Mouse (Mus musculus) midbrain, embryonic 12.5 days (tissue): ENCODE results near the gene Rbfox1. TPM values are rescaled to one million over a fixed set of nuclear protein-coding genes. Genes with fewer than 3 reads are reported as not detected.

Source experiments
- ATAC-seq: fragments of 200-750 bp; cut with Nextera tagmentation; 2 replicates; pipeline ENCODE4 v1.8.0; 2017; ENCODE audit warnings: low read depth, moderate TSS enrichment, moderate library complexity; ENCODE audit not compliant: low FRiP score
- H3K27ac ChIP-seq: fragments of 300-500 bp; sonication (generic); replicated peaks from 2 replicates; pipeline ENCODE4 v1.5.1; 2016; ENCODE audit warnings: mild to moderate bottlenecking
- H3K27me3 ChIP-seq: fragments of 300-500 bp; sonication (generic); 2 replicates; pipeline ENCODE4 v1.6.1; 2016; ENCODE audit warnings: mild to moderate bottlenecking
- H3K36me3 ChIP-seq: fragments of 300-500 bp; sonication (generic); 2 replicates; pipeline ENCODE4 v1.6.1; 2016
- H3K4me1 ChIP-seq: fragments of 300-500 bp; sonication (generic); 2 replicates; pipeline ENCODE4 v1.6.1; 2016
- H3K4me2 ChIP-seq: fragments of 300-500 bp; sonication (generic); replicated peaks from 2 replicates; pipeline ENCODE4 v1.6.1; 2016; ENCODE audit warnings: mild to moderate bottlenecking, moderate library complexity
- H3K4me3 ChIP-seq: fragments of 300-500 bp; sonication (generic); 2 replicates; pipeline ENCODE4 v1.5.1; 2016; ENCODE audit warnings: mild to moderate bottlenecking
- H3K9ac ChIP-seq: fragments of 300-500 bp; sonication (generic); replicated peaks from 2 replicates; pipeline ENCODE4 v1.6.1; 2016; ENCODE audit warnings: mild to moderate bottlenecking, moderate library complexity
- H3K9me3 ChIP-seq: fragments of 300-500 bp; sonication (generic); 2 replicates; pipeline ENCODE4 v1.6.1; 2016; ENCODE audit warnings: mild to moderate bottlenecking
- WGBS: fragments of 180-500 bp; shearing (Covaris S2); methylation state at CpG from one replicate; pipeline ENCODE4 v1.1.7; 2016; 5-methylcytosine and 5-hydroxymethylcytosine counted together
- polyA plus RNA-seq: library from polyadenylated mRNA; unstranded; fragments of >200 nt; fragmentation: Nextera tagmentation; extraction: Ambion mirVana; gene quantifications from 2 replicates; pipeline ENCODE4 v1.2.1, GENCODE M21; 2016

The Rbfox1 gene
- polyA plus RNA-seq, 1 experiment from 2014 or later: 32.9 TPM

DNA sequence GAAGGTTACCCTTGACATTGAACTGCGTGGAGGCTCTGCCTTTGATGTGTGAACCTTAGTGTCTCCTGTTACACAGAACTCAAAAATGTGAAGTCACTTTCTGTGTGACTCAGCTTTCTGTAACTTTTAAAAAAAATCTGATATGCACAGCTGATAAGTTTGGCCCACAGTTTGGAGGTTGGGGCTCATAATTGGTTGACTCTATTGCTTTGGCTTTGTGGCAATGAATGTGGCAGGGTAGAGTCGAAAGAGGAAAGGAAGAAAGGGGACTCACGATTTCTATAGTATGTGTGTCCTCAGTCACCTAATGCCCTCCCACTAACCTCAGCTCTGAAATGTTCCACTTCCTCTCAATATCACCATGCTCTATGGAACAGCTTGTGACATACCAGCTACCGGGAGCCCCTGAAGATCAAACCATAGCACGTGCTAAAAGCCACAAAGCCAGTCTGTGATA is 215.3 kb downstream of the Rbfox1 start:
- no peak overlapping the region for H3K4me2 ChIP-seq
- 84% methylated on average over 5 of the region's 5 CpGs for WGBS
- no peak overlapping the region for H3K9ac ChIP-seq
- no peaks in the 10 kb centered on the region for H3K36me3 ChIP-seq
- no peak overlapping the region for H3K4me3 ChIP-seq
- H3K4me1 ChIP-seq: peaks cover 12% of the 10 kb centered on the region
- H3K9me3 ChIP-seq: no peaks in the 10 kb centered on the region
- ATAC-seq: no peak
- peaks cover 24% of the 10 kb centered on the region for H3K27me3 ChIP-seq
- H3K27ac ChIP-seq: no peak overlapping the region

DNA sequence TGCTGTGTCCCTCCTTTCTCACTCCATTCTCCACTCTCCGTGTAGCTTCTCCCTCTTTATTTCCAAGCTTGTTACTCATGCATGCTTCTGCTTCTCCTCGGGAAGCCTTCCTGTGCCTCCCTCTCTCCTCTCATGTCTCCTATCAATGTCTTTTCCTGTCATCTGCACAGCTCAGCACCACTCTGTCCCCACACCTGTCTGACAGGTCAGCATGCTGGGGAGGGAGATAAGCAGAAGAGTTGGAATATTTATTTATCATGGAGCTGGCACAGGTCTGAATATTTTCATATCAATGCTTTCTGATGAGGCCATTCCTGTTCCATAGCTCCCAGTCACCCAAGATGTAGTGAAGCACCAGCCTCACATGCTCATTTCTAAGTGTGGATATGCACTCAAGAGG is 218.6 kb downstream of the Rbfox1 start:
- no peak overlapping the region for H3K4me2 ChIP-seq
- no peak overlapping the region for H3K9ac ChIP-seq
- H3K27me3 ChIP-seq: peaks cover 13% of the 10 kb centered on the region
- H3K36me3 ChIP-seq: no peaks in the 10 kb centered on the region
- H3K27ac ChIP-seq: no peak overlapping the region
- H3K4me1 ChIP-seq: no peaks in the 10 kb centered on the region
- no peaks in the 10 kb centered on the region for H3K9me3 ChIP-seq
- WGBS: 83% methylated on average over 2 of the region's 2 CpGs
- H3K4me3 ChIP-seq: no peak overlapping the region
- no peak for ATAC-seq

DNA sequence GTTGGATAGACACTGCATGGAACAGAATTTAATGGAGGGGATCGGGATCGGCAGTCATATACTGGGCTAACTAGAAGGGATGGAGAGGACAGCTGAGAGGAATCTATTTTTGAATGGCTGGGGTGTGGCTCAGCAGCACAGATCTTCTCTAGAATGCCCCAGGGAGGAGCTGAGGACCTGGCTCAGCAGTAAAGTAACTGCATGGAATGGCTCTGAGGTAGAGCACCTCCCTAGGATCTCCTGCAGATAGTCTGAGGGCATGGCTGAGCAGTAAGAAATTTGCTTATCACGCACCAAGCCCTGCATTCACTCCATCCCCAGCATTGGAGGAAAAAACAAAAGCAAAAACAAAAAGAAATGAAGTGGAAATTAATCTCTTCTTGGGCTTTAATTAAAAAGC is 225.0 kb downstream of the Rbfox1 start:
- no peak for ATAC-seq
- peaks cover 10% of the 10 kb centered on the region for H3K4me1 ChIP-seq
- no peaks in the 10 kb centered on the region for H3K9me3 ChIP-seq
- H3K4me3 ChIP-seq: no peak overlapping the region
- H3K36me3 ChIP-seq: no peaks in the 10 kb centered on the region
- no peak overlapping the region for H3K4me2 ChIP-seq
- no peaks in the 10 kb centered on the region for H3K27me3 ChIP-seq
- H3K27ac ChIP-seq: no peak overlapping the region
- H3K9ac ChIP-seq: no peak overlapping the region
- WGBS: 94% methylated on average over 3 of the region's 3 CpGs

DNA sequence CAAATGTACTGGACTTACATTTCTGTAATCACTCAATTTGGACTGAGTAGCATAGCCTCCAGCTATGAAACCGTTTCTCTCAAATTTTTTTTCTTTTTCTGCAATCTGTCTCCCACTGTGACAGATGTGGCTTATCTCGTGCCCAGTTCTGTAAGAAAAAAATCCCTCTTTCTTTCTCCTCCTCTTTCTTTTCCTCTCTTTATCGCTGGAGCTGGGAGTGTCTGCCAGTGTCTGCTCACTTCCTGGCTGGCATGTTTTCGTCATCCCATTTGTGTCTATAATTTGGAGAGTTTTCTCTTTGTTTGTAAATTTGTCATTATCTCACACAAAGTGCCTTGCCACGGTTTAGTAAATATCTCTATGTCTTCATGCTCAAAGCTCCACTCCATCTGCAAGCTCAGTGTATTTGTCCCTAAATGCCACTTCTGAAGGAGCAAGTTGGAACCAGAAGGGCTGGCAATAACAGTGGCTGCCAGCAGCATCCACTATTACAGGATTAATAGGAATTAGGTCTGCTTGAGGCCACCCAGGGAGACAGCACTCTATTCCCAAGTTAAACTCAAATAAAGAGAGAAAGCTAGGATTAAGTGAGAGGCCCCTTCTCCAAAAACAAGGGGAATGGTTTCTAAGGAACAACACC is 228.8 kb downstream of the Rbfox1 start:
- no peak for ATAC-seq
- WGBS: 28% methylated on average over 5 of the region's 5 CpGs
- H3K27ac ChIP-seq: no peak overlapping the region
- no peaks in the 10 kb centered on the region for H3K27me3 ChIP-seq
- no peak overlapping the region for H3K9ac ChIP-seq
- no peak overlapping the region for H3K4me3 ChIP-seq
- H3K36me3 ChIP-seq: no peaks in the 10 kb centered on the region
- H3K4me2 ChIP-seq: no peak overlapping the region
- H3K9me3 ChIP-seq: no peaks in the 10 kb centered on the region
- H3K4me1 ChIP-seq: peaks cover 10% of the 10 kb centered on the region

DNA sequence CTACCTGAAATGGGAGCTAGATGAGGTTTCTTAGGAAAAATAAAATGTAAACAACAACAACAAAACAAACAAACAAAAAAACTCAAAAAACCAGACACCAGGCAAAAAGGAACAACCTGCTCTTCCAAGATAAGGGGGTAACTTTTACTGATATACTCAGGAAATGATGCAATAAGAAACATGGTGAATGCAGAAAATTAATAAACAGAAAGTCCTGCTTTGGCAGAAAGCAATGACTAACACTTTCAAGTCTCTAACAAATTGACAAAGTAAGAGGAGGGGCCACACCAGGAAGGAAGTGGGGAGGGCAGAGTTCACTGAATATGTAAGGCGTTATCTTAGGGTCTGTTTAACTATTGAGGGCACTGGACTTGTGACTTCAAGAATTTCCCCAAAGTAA is 234.3 kb downstream of the Rbfox1 start:
- ATAC-seq: no peak
- Histone ChIP-seq H3K9me3 (peaks cover 5% of the 10 kb centered on the region; the same call in 1 of the 2 replicates), H3K4me2 (no peak overlapping the region), H3K27me3 (no peaks in the 10 kb centered on the region), H3K4me1 (no peaks in the 10 kb centered on the region), H3K4me3 (no peak overlapping the region), H3K27ac (no peak overlapping the region), H3K9ac (no peak overlapping the region), H3K36me3 (no peaks in the 10 kb centered on the region)
- WGBS: 65% methylated on average over 1 of the region's 1 CpGs

DNA sequence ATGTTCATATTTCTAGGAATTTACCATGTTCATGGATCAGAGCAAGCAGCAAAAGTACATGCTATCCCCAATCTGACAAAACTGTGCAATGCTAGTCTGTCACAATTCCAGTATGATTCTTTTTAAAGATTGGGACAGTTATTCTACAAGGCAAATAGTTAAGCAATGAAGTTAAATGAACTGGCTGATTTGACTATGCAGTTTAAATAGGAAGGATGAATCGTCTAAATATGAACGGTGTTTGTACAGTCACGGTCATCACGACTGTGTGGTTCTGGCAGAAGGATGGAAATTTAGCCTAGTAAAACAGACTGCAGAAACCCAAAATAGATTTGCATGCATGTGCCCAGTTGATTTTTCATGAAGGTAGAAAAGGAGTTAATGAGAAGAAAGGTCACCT is 236.1 kb downstream of the Rbfox1 start:
- H3K4me2 ChIP-seq: no peak overlapping the region
- H3K27me3 ChIP-seq: no peaks in the 10 kb centered on the region
- ATAC-seq: no peak
- H3K36me3 ChIP-seq: no peaks in the 10 kb centered on the region
- 96% methylated on average over 4 of the region's 4 CpGs for whole genome bisulfite sequencing
- no peak overlapping the region for H3K9ac ChIP-seq
- H3K9me3 ChIP-seq: peaks cover 5% of the 10 kb centered on the region; the same call in 1 of the 2 replicates
- H3K4me1 ChIP-seq: no peaks in the 10 kb centered on the region
- no peak overlapping the region for H3K4me3 ChIP-seq
- no peak overlapping the region for H3K27ac ChIP-seq

DNA sequence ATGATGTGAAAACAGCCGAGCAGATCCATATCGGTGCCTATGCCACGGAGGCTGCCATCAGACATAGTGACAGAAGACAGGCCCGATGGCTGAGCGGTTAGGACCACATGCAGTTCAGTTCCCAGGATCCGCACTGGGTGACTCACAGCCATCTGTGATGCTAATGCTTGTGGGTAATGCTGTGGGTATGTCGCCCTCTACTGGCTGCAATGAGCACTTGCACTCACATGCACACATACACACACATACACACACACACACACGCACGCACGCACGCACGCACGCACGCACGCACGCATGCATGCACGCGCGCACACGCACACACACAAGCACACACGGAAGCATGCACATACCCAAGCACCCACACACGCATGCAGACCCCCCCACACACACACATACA is 237.7 kb downstream of the Rbfox1 start:
- H3K9me3 ChIP-seq: peaks cover 5% of the 10 kb centered on the region; the same call in 1 of the 2 replicates
- WGBS: 98% methylated on average over 22 of the region's 22 CpGs
- no peak overlapping the region for H3K27ac ChIP-seq
- H3K4me2 ChIP-seq: no peak overlapping the region
- no peak for ATAC-seq
- no peak overlapping the region for H3K9ac ChIP-seq
- H3K4me3 ChIP-seq: no peak overlapping the region
- no peaks in the 10 kb centered on the region for H3K36me3 ChIP-seq
- H3K27me3 ChIP-seq: no peaks in the 10 kb centered on the region
- no peaks in the 10 kb centered on the region for H3K4me1 ChIP-seq

DNA sequence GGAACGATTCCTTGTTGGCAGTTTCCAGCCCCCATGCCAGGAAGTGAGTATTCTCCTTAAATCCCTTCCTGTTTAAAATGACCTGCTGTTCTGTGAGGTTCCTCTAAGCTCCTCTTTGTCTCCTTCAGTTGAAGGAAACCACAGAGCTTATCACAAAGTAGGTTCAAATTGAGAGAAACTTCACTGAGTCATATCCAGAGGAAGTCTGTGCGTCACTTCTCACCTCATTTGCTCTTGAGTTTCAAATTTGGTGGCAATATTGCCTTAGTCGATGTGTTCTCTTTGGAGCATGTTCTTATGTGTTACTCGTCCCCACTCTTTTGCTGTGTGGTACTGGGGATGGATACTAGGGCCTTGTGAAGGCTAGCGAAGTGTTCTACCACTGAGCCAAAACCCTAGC is 243.2 kb downstream of the Rbfox1 start:
- Histone ChIP-seq H3K9me3 (no peaks in the 10 kb centered on the region), H3K4me3 (no peak overlapping the region), H3K36me3 (no peaks in the 10 kb centered on the region), H3K4me1 (no peaks in the 10 kb centered on the region), H3K27ac (no peak overlapping the region), H3K4me2 (no peak overlapping the region), H3K27me3 (no peaks in the 10 kb centered on the region), H3K9ac (no peak overlapping the region)
- ATAC-seq: no peak
- 84% methylated on average over 5 of the region's 5 CpGs for WGBS

DNA sequence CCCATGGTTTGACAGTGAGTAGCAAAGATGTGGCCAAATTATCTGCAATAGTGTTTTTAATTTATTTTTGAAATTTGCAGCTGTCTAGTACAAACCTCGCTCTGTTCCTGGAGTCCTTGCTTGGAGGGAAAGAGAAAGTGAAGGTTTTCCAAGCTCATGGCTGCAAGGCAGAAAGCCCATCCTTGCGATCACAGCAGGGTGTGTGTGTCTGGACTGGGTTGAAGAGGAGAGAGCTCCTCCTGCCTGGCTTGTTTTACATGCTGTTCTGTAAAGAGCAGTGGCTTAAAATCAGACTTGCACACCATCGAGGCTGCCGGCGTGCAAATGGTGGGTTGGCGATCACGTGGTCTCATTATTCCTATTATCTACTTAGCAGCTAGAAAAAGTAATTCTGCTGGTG is 249.9 kb downstream of the Rbfox1 start:
- 88% methylated on average over 7 of the region's 7 CpGs for WGBS
- H3K36me3 ChIP-seq: no peaks in the 10 kb centered on the region
- H3K27me3 ChIP-seq: no peaks in the 10 kb centered on the region
- no peaks in the 10 kb centered on the region for H3K9me3 ChIP-seq
- H3K9ac ChIP-seq: no peak overlapping the region
- no peak overlapping the region for H3K27ac ChIP-seq
- H3K4me2 ChIP-seq: no peak overlapping the region
- H3K4me3 ChIP-seq: no peak overlapping the region
- no peaks in the 10 kb centered on the region for H3K4me1 ChIP-seq
- no peak for ATAC-seq

DNA sequence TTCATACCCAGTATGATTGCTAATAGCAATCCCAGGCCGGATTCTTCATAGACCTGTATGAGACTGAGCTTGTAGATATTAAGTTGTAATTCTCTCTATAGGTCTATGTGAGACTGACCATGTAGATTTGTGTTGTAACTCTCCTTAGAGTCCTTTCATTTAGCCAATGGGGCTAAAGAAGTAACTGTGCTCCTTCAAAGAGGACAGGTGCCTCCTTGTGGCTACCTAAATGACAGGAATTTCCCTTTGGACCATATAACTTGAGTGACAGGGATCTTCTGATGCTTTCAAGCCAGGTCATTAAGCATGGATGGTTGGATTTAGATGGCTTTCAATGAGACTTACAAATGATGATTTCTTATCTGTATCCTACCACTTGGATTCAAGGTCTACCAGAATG is 254.3 kb downstream of the Rbfox1 start:
- Histone ChIP-seq H3K36me3 (no peaks in the 10 kb centered on the region), H3K27me3 (no peaks in the 10 kb centered on the region), H3K4me1 (no peaks in the 10 kb centered on the region), H3K4me2 (no peak overlapping the region), H3K9me3 (no peaks in the 10 kb centered on the region), H3K27ac (no peak overlapping the region), H3K4me3 (no peak overlapping the region), H3K9ac (no peak overlapping the region)
- no peak for ATAC-seq
- 64% methylated on average over 1 of the region's 1 CpGs for WGBS

DNA sequence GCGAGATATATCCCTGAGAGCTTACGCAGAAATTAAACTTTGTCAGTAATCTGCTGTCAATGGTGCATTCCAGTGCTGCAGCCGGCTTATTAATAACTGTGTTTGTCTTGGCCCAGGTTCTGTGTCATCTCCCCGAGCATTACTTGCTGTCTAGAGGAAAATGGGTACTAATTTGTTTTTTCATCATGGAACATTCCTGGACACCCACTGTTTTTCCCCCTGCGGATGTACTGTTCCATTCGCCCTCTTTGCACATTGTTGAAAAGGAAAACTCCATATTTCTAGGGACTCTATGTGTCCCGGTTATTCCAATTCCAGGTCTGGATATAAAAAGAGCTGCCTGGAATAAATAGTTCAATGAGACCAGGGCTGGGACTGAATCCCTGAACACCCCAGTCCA is 262.8 kb downstream of the Rbfox1 start:
- H3K36me3 ChIP-seq: no peaks in the 10 kb centered on the region
- no peak for ATAC-seq
- H3K4me2 ChIP-seq: no peak overlapping the region
- H3K27me3 ChIP-seq: no peaks in the 10 kb centered on the region
- H3K4me3 ChIP-seq: no peak overlapping the region
- H3K27ac ChIP-seq: no peak overlapping the region
- no peaks in the 10 kb centered on the region for H3K9me3 ChIP-seq
- H3K9ac ChIP-seq: no peak overlapping the region
- H3K4me1 ChIP-seq: no peaks in the 10 kb centered on the region
- 71% methylated on average over 7 of the region's 7 CpGs for WGBS

DNA sequence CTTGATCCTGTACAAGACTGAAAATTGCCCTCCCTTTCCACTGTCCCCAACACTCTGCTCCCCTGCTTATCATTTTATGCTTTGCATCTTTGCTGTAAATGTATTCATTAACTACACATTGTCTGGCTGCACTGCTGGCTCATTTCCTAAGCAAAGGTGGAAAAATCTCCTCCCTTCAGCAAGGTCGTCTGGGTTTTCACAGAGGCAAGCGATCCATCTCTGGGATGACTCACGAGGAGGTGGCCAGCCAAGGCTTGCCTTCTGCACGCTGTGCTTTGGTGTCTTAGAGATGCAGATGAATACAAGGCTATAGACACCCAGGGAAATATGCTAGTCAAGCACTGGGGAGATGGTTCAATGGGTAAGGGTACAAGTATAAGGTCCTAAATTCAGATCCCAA is 264.2 kb downstream of the Rbfox1 start:
- 84% methylated on average over 4 of the region's 4 CpGs for WGBS
- no peaks in the 10 kb centered on the region for H3K4me1 ChIP-seq
- no peaks in the 10 kb centered on the region for H3K27me3 ChIP-seq
- ATAC-seq: no peak
- H3K4me3 ChIP-seq: no peak overlapping the region
- no peaks in the 10 kb centered on the region for H3K36me3 ChIP-seq
- H3K9ac ChIP-seq: no peak overlapping the region
- H3K27ac ChIP-seq: no peak overlapping the region
- no peak overlapping the region for H3K4me2 ChIP-seq
- no peaks in the 10 kb centered on the region for H3K9me3 ChIP-seq

DNA sequence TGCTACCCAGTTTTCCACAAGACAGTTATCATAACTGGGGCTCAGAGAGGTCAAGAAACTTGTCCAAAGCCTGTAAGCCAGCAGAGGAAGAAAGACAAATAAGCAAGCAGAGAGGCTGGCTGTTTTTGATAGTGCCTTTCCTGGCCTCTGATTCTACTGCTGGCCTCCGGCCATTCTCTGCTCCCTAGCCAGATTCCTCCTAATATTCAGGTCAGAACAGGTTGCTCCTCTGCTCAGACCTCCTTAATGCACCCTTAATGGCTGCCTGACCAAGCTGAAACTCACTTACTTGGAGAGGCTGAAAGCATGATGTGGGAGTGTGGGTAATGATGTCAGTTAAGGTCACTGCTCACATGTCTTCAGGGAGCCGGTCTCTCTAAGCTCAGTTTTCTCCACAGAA is 270.4 kb downstream of the Rbfox1 start:
- no peaks in the 10 kb centered on the region for H3K27me3 ChIP-seq
- no peak overlapping the region for H3K4me3 ChIP-seq
- no peak overlapping the region for H3K27ac ChIP-seq
- H3K4me1 ChIP-seq: no peaks in the 10 kb centered on the region
- no peak for ATAC-seq
- H3K4me2 ChIP-seq: no peak overlapping the region
- H3K9ac ChIP-seq: no peak overlapping the region
- H3K36me3 ChIP-seq: no peaks in the 10 kb centered on the region
- H3K9me3 ChIP-seq: no peaks in the 10 kb centered on the region
- whole genome bisulfite sequencing: 85% methylated on average over 2 of the region's 2 CpGs
